Mouse (Mus musculus): ENCODE data around the gene Anapc16. TPM values are rescaled to one million over a fixed set of nuclear protein-coding genes. Genes with fewer than 3 reads are reported as not detected.
A peak's percentile ranks its signal among the peaks of the same experiment; 100 is the strongest.

The Anapc16 gene
- polyA plus RNA-seq, 1 experiment from 2014 or later = 94.6 TPM

DNA sequence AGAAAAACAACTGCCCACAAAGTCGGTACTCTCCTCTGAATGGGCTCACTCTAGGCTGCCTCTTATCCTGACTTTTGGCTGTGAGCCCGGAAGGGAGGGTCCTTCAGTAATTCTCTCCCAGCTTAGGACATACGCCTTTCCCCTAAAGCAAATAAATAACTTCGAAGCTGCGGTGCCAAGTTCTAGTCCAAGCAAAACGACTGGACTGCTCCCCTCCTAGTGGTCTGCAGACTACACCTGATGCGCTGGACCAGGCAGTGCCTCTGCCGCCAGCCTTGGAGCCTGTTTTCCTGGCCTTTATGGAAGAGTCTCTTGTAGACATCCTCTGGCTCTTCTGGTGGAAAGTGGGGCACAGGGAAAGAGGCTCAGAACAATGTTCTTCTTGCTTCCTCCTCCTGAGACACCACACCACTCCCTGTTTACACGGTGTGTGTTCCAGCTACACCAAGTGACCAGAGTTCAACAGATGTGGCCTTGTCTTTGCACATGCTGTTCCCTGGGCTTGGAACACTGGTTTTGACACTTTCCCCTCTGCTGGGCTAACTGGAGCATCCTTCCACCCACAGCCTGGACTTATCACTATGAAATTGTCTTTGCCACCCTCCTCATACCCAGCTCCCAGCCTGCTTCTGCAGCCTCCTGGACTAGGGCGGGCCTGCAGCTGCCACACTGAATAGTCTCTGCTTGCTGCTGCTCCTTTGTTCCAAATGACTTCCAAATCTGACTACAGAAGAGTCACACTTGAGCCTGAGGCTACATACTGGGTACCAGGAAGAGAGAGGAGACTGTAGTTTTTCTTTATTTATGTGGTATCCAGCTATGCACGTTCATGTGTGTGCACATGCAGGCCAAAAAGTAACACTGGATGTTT is 23.8 kb downstream of the Anapc16 start:
- 58% methylated on average over 11 of the region's 11 CpGs for WGBS
- DNase-seq (ENCODE audit: low spot score) (no peak), ATAC-seq (replicated peaks; ENCODE audit: low FRiP score) (no peak)
- H3K36me3 ChIP-seq (ENCODE audit: control insufficient read depth, insufficient read depth, low read length) = no peaks in the 10 kb centered on the region
- no peak overlapping the region; the same call in 1 of the 2 replicates for H3K27ac ChIP-seq (ENCODE audit: low read depth, low read length)
- H3K4me1 ChIP-seq (replicated peaks; ENCODE audit: control insufficient read depth, insufficient read depth, low read length) = peaks cover 5% of the 10 kb centered on the region; the same call in 1 of the 2 replicates
- no peak overlapping the region for H3K9ac ChIP-seq (ENCODE audit: low read length)
- H3K27me3 ChIP-seq (ENCODE audit: control insufficient read depth, insufficient read depth, low read length) = no peaks in the 10 kb centered on the region
- H3K4me2 ChIP-seq (ENCODE audit: low read depth, low read length, severe bottlenecking) = no peak overlapping the region
- no peaks in the 10 kb centered on the region for H3K9me3 ChIP-seq (ENCODE audit: control insufficient read depth, low read length)
- H3K4me3 ChIP-seq (ENCODE audit: low read depth, low read length) = no peak overlapping the region

DNA sequence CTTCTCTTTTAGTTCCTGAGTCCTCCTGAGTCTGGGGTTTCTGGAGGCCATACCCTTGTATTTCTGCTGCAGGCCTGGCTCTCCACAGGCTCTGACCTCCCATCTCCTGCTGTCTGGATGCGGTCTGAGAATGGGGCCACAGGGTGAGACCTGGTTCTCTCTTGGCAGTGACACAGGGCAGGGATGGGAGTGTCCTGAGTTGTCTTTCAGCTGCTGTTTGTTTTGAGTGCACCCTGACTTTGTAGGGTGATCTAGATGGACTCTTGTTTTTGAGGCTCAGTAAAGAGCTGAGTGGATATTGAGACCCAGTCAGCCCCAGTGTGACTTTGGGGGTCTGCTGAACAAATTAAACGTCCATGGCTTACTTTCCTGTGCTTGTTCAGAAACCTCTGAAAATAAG is 24.5 kb downstream of the Anapc16 start:
- Histone ChIP-seq H3K4me1 (replicated peaks; ENCODE audit: control insufficient read depth, insufficient read depth, low read length) (peaks cover 6% of the 10 kb centered on the region; the same call in 1 of the 2 replicates), H3K9me3 (ENCODE audit: control insufficient read depth, low read length) (no peaks in the 10 kb centered on the region), H3K4me3 (ENCODE audit: low read depth, low read length) (no peak overlapping the region), H3K27me3 (ENCODE audit: control insufficient read depth, insufficient read depth, low read length) (no peaks in the 10 kb centered on the region), H3K4me2 (ENCODE audit: low read depth, low read length, severe bottlenecking) (no peak overlapping the region), H3K36me3 (ENCODE audit: control insufficient read depth, insufficient read depth, low read length) (no peaks in the 10 kb centered on the region), H3K9ac (ENCODE audit: low read length) (no peak overlapping the region), H3K27ac (ENCODE audit: low read depth, low read length) (no peak overlapping the region)
- ATAC-seq (replicated peaks; ENCODE audit: low FRiP score) (no peak), DNase-seq (ENCODE audit: low spot score) (no peak)
- 75% methylated on average over 2 of the region's 2 CpGs for WGBS

- Histone ChIP-seq H3K27me3 (ENCODE audit: control insufficient read depth, insufficient read depth, low read length) (no peaks in the 10 kb centered on the region), H3K36me3 (ENCODE audit: control insufficient read depth, insufficient read depth, low read length) (no peaks in the 10 kb centered on the region), H3K4me3 (ENCODE audit: low read depth, low read length) (no peak overlapping the region), H3K27ac (ENCODE audit: low read depth, low read length) (no peak overlapping the region), H3K4me2 (ENCODE audit: low read depth, low read length, severe bottlenecking) (no peak overlapping the region), H3K4me1 (replicated peaks; ENCODE audit: control insufficient read depth, insufficient read depth, low read length) (peaks cover 6% of the 10 kb centered on the region; the same call in 1 of the 2 replicates), H3K9me3 (ENCODE audit: control insufficient read depth, low read length) (no peaks in the 10 kb centered on the region), H3K9ac (ENCODE audit: low read length) (no peak overlapping the region)
- DNase-seq (ENCODE audit: low spot score) (no peak), ATAC-seq (replicated peaks; ENCODE audit: low FRiP score) (no peak)
- WGBS = 95% methylated on average over 5 of the region's 5 CpGs
Measured at GRCm38 (mm10) chr10:59977715-59978343, 25.1 kb downstream of the Anapc16 start.

- H3K9me3 ChIP-seq (ENCODE audit: control insufficient read depth, low read length) = no peaks in the 10 kb centered on the region
- peaks cover 6% of the 10 kb centered on the region; the same call in 1 of the 2 replicates for H3K4me1 ChIP-seq (replicated peaks; ENCODE audit: control insufficient read depth, insufficient read depth, low read length)
- DNase-seq (ENCODE audit: low spot score) = no peak
- H3K27ac ChIP-seq (ENCODE audit: low read depth, low read length) = no peak overlapping the region
- ATAC-seq (replicated peaks; ENCODE audit: low FRiP score) = no peak
- H3K9ac ChIP-seq (ENCODE audit: low read length) = no peak overlapping the region
- 66% methylated on average over 2 of the region's 4 CpGs for WGBS
- H3K4me2 ChIP-seq (ENCODE audit: low read depth, low read length, severe bottlenecking) = no peak overlapping the region
- no peaks in the 10 kb centered on the region for H3K27me3 ChIP-seq (ENCODE audit: control insufficient read depth, insufficient read depth, low read length)
- H3K36me3 ChIP-seq (ENCODE audit: control insufficient read depth, insufficient read depth, low read length) = no peaks in the 10 kb centered on the region
- H3K4me3 ChIP-seq (ENCODE audit: low read depth, low read length) = no peak overlapping the region
Measured at GRCm38 (mm10) chr10:59977141-59977540, 25.8 kb downstream of the Anapc16 start.

DNA sequence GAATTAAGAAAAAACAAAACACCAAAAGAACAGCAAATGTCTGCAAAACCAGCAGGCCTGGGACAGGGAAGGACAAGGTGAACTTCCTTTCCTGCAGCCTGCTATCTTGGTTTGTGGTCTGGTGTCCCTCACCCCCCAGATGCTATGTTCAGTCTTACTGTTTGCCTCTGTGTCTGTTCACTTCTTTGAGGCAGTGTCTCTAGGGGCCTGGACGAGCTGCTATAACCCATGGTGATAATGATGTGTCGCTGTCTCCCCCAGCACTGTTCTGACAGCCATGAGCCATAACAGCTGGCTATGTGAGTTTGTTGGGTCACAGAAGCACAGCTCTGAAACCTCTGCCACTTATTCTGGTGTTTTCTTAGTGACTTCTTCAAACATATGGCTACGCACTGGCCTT is 28.1 kb downstream of the Anapc16 start:
- no peak overlapping the region for H3K4me3 ChIP-seq (ENCODE audit: low read depth, low read length)
- H3K27me3 ChIP-seq (ENCODE audit: control insufficient read depth, insufficient read depth, low read length) = no peaks in the 10 kb centered on the region
- H3K36me3 ChIP-seq (ENCODE audit: control insufficient read depth, insufficient read depth, low read length) = no peaks in the 10 kb centered on the region
- peak overlapping the region; percentile 30; the same call in 1 of the 2 replicates for H3K9ac ChIP-seq (ENCODE audit: low read length)
- H3K27ac ChIP-seq (ENCODE audit: low read depth, low read length) = peak overlapping the region; percentile 53; the same call in 1 of the 2 replicates
- no peaks in the 10 kb centered on the region for H3K9me3 ChIP-seq (ENCODE audit: control insufficient read depth, low read length)
- ATAC-seq (replicated peaks; ENCODE audit: low FRiP score) (no peak), DNase-seq (ENCODE audit: low spot score) (no peak)
- WGBS = 72% methylated on average over 3 of the region's 3 CpGs
- H3K4me1 ChIP-seq (replicated peaks; ENCODE audit: control insufficient read depth, insufficient read depth, low read length) = peaks cover 9% of the 10 kb centered on the region; the same call in 1 of the 2 replicates
- no peak overlapping the region for H3K4me2 ChIP-seq (ENCODE audit: low read depth, low read length, severe bottlenecking)

- Histone ChIP-seq H3K27ac (ENCODE audit: low read depth, low read length) (peak overlapping the region; percentile 53; the same call in 1 of the 2 replicates), H3K4me3 (ENCODE audit: low read depth, low read length) (no peak overlapping the region), H3K9me3 (ENCODE audit: control insufficient read depth, low read length) (no peaks in the 10 kb centered on the region), H3K9ac (ENCODE audit: low read length) (peak overlapping the region; percentile 30; the same call in 1 of the 2 replicates), H3K27me3 (ENCODE audit: control insufficient read depth, insufficient read depth, low read length) (no peaks in the 10 kb centered on the region), H3K4me2 (ENCODE audit: low read depth, low read length, severe bottlenecking) (no peak overlapping the region), H3K4me1 (replicated peaks; ENCODE audit: control insufficient read depth, insufficient read depth, low read length) (peaks cover 12% of the 10 kb centered on the region; the same call in 1 of the 2 replicates), H3K36me3 (ENCODE audit: control insufficient read depth, insufficient read depth, low read length) (no peaks in the 10 kb centered on the region)
- ATAC-seq (replicated peaks; ENCODE audit: low FRiP score) (0 out of 2 replicates have a peak, but pooled peaks have one; percentile 21), DNase-seq (ENCODE audit: low spot score) (peak; percentile 61)
- 17% methylated on average over 6 of the region's 6 CpGs for WGBS
Measured at GRCm38 (mm10) chr10:59974191-59974664, 28.7 kb downstream of the Anapc16 start.

DNA sequence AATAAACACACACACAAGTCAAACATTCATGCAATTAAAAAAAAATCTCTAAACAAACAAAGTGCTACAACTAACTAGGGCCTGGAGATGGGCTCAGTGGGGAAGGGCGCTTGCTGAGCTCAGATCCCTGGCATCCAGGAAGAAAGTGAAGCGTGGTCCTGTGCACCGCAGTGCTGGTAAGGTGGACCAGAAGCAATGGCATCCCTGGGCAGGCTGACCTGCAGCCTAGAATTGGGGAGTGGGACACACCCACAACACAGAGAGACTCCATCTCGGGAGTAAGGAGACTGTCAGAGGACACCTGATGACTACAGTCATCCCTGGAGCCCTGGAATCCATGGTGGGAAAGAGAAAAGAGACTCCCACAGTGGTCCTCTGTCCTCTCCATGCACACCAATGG is 29.5 kb downstream of the Anapc16 start:
- ATAC-seq (replicated peaks; ENCODE audit: low FRiP score) (no peak), DNase-seq (ENCODE audit: low spot score) (no peak)
- Histone ChIP-seq H3K27ac (ENCODE audit: low read depth, low read length) (no peak overlapping the region), H3K9me3 (ENCODE audit: control insufficient read depth, low read length) (no peaks in the 10 kb centered on the region), H3K36me3 (ENCODE audit: control insufficient read depth, insufficient read depth, low read length) (no peaks in the 10 kb centered on the region), H3K4me1 (replicated peaks; ENCODE audit: control insufficient read depth, insufficient read depth, low read length) (peaks cover 12% of the 10 kb centered on the region; the same call in 1 of the 2 replicates), H3K4me2 (ENCODE audit: low read depth, low read length, severe bottlenecking) (no peak overlapping the region), H3K4me3 (ENCODE audit: low read depth, low read length) (no peak overlapping the region), H3K27me3 (ENCODE audit: control insufficient read depth, insufficient read depth, low read length) (no peaks in the 10 kb centered on the region), H3K9ac (ENCODE audit: low read length) (no peak overlapping the region)
- WGBS = 80% methylated on average over 4 of the region's 4 CpGs

DNA sequence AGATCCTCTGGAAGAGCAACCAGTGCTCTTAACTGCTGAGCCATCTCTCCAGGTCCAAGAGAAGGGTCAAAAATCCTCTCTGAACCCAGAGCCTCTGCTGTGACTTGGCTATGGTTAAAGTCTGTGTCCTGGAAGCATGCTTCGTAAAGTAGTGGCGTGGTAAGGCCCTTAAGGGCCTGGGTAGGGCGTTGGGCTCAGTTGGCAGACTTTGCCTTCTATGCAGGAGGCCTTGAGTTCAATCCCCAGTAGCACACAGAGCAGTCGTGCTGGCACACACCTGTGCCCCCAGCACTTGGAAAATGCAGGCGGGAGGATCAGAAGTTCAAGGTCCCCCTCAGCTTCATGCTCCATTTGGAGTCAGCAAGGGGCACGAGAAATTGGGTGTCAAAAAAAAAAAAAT is 29.9 kb downstream of the Anapc16 start:
- 86% methylated on average over 6 of the region's 6 CpGs for WGBS
- Histone ChIP-seq H3K9ac (ENCODE audit: low read length) (no peak overlapping the region), H3K36me3 (ENCODE audit: control insufficient read depth, insufficient read depth, low read length) (no peaks in the 10 kb centered on the region), H3K4me3 (ENCODE audit: low read depth, low read length) (no peak overlapping the region), H3K27me3 (ENCODE audit: control insufficient read depth, insufficient read depth, low read length) (no peaks in the 10 kb centered on the region), H3K27ac (ENCODE audit: low read depth, low read length) (no peak overlapping the region), H3K4me1 (replicated peaks; ENCODE audit: control insufficient read depth, insufficient read depth, low read length) (peaks cover 12% of the 10 kb centered on the region; the same call in 1 of the 2 replicates), H3K9me3 (ENCODE audit: control insufficient read depth, low read length) (no peaks in the 10 kb centered on the region), H3K4me2 (ENCODE audit: low read depth, low read length, severe bottlenecking) (no peak overlapping the region)
- DNase-seq (ENCODE audit: low spot score) (no peak), ATAC-seq (replicated peaks; ENCODE audit: low FRiP score) (no peak)
